Mouse (Mus musculus) heart, postnatal 0 days (tissue): ENCODE measurements at regions not wholly inside any gene's neighbourhood (a gene's known extent, or its start where the extent isn't known, plus 50 kb on each side); places are given as distances from the start of the nearest gene placed in this dataset.

ENCODE experiments used
- CTCF ChIP-seq: IDR thresholded peaks from 2 replicates; pipeline ENCODE4 v1.5.1; 2016; ENCODE audit warnings: antibody characterized with exemption, control low read depth, low read depth
- EP300 ChIP-seq: IDR thresholded peaks from 2 replicates; pipeline ENCODE4 v1.6.1; 2016; ENCODE audit warnings: antibody characterized with exemption, low read depth

- TF ChIP-seq CTCF (no peak), EP300 (no peak)
Observed at GRCm38 (mm10) chr7:130001064-130001463, 409.4 kb downstream of the Wdr11 start.
